Mouse (Mus musculus) heart, adult 2 months (tissue): ENCODE measurements around the gene Smok3a.

Experiments used
- CTCF ChIP-seq: fragments of 200-600 bp; IDR thresholded peaks from 2 replicates; pipeline ENCODE4 v1.8.1; 2022; ENCODE audit warnings: antibody characterized with exemption, mild to moderate bottlenecking, moderate library complexity
- POLR2A ChIP-seq: fragments of 200-500 bp; IDR thresholded peaks from 2 replicates; pipeline ENCODE4 v1.6.1; 2011; ENCODE audit warnings: mild to moderate bottlenecking, low read depth, low read length, control low read depth; ENCODE audit not compliant: insufficient read depth

- TF ChIP-seq POLR2A (no peak), CTCF (no peak)
These were observed 39.8 kb upstream of the Smok3a start, which contains the start of gene Azgp1 for GRCm38 (mm10) chr5:137981300-137981699.
